Mouse (Mus musculus) spleen, embryonic (tissue): ENCODE measurements around the gene Cldn18.

Experiments used
- CTCF ChIA-PET: fragments of 350-600 bp; sonication (Branson Sonifier 250); formaldehyde crosslinking; loops from one replicate; lab custom pipeline; 2022; lab: Charles Lee

Gene Cldn18

DNA sequence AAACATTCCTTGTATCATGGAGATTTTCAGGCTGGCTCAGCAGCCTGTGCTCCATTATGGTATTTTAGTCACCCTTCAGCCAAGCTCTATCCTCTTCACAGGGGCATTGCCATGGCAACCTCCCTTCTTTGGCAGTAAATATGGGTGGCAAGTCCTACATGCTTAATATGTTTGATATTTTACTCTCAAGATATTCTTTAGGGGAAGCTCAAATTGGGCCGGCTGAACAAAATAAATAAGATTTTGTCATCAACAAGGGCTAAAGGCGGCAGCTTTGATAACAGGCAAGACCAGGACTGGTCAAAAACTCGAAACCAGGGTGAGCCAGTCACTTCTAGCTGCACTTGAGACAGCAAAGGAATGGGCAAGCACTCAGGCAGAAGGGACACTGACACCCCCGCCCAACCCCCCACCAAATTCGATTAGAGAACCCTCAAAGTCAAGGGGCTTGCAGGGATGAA is 32.0 kb downstream of the Cldn18 start:
- CTCF ChIA-PET = no interaction called here

DNA sequence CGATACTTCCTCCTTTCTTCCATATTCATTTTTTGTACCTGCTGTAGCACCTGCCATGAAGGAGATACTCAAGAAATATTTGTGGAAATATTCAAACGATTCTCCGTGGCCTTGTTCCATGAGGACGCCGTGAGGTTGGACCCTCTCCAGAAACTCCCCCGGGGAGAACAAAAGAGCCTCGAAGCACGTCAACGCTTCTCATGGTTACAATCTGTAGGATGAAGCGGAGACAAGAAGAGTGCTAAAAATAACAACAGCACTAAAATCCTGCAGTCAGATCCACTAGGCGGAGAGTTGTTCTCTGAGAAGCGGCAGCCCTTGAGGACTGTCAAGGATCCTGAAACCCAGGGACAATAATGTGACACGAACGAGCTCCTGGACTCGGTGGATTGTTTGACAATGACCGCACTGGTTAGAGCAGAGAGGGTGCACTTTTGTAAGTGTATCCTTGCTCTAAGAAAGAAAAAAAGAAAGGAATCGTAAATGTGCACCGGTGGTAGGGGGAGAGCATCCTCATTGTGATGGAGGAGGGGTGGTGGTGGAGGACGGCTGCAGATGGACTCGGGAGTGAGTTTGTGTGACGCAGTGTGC is 35.0 kb downstream of the Cldn18 start:
- CTCF ChIA-PET = no interaction called here

DNA sequence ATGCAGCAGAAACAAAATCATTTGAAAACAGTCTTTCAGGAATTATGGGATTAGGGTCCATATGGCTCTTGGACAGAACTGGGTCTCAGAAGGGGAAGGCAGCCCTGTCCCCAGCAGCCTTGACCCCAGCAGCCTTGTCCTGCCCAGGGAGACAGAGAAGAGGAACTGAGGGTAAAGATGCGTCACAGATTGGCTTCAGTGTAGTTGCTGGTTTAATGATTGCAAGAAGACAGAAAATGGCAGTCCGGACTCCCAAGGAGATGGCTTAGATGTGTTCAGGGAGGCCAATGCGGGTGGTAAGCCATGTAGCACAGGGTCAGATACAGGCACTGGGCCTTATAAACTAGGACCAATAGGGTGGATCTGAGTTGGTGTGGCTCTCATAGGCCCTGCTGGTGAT is 41.4 kb downstream of the Cldn18 start:
- CTCF ChIA-PET = no interaction called here

DNA sequence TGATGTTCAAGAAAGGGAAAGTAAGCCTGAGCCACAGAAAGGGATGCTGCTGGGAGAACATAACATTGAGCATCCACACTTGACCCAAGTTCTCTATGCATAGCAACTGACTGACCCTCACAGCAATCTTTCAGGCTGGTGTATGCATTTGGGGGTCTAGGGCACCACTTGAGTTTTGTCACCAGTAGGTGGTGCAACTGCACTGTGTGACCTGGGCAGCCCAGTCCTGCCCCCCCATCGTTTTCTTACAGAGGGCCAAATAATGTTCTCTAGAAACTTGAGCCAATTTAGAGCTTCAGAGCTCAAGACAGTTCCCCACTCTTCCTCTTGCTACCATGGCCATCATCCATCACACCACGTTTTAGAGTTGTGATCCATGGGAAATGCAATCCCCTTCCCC is 45.5 kb downstream of the Cldn18 start:
- CTCF ChIA-PET = no interaction called here

DNA sequence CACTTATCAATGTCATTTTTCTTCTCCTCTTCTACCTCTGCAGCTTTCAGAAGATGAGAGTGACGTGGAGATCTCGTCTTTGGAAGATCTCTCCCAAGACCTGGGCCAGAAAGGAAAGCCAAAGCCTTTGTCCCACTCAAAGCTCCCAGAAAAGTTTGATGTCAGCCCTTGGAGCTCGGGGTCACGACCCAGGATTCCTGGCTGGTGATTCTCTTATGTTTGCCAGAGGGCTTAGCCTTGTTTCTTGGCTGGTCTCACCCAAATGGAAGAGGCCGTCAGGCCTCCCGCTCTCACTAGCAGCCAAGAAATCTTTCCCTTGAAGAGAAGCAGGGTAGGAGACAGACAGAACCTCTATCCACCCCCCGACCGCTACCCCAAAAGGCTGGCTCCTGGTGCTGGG is 49.5 kb downstream of the Cldn18 start:
- CTCF ChIA-PET = no interaction called here

DNA sequence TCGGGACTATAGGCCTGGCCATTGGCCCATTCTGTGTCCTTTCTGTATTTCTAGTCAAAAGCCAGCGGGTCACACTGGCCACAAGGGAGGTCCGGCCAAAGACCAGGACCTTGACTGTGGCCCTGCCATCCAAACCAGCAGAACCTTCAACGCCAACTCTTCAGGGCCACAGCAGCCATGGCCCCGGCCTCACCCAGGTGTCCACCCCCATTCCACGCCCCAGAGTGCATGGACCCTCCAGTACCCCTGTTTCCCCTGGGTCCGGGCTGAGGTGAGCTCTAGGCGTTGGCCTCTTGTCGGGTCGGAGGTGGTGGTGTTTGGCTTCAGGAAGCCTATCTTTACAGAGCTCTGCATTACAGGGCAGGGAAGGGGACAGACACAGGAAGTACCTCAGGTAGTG is 54.2 kb downstream of the Cldn18 start:
- CTCF ChIA-PET = no interaction called here

DNA sequence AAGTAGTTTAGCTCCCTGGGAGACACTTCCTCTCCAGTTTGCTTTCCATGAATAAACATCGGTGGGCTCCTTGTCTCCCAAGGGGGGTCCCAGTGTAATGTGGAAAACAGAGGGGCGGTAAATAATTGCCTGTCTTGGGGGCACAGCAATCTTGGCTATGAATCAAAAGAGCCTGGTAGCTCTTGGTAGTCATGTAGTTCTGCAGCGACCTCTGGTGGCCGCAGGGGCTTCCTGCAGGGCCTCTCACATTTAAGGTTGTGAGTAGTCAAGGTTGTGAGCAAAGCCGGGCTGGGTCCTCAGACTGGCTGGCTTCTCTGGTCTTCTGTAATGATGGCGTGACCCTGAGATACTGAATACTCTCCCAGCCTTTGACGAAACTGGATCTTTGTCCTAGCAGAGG is 54.7 kb downstream of the Cldn18 start:
- CTCF ChIA-PET = no interaction called here

DNA sequence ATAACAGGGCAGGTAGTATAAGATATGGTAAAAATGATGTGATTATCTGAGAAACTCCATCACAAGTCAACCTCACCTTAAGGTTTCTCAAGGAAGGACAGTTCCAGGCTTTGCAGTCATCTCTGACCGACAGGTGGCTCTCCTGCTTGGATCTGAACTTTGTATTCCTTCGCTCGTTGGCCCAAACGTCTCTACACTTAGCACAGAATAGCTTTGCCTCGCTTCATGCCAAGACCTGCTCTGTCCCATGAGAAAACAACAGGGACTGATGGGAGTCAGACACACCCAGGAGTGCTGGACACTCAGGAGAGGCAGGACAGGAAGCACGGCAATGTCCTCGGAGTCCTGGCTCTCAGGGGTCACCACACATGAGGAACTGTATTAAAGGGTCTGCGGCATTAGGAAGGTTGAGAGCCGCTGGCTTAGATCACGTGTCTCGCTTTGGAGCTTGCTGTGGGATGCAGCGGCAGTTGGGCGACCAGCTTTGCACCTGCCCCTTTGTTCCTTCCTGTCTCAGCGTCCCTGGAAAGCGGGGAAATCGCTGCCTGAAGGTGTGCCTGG is 55.4 kb downstream of the Cldn18 start:
- CTCF ChIA-PET = no interaction called here

DNA sequence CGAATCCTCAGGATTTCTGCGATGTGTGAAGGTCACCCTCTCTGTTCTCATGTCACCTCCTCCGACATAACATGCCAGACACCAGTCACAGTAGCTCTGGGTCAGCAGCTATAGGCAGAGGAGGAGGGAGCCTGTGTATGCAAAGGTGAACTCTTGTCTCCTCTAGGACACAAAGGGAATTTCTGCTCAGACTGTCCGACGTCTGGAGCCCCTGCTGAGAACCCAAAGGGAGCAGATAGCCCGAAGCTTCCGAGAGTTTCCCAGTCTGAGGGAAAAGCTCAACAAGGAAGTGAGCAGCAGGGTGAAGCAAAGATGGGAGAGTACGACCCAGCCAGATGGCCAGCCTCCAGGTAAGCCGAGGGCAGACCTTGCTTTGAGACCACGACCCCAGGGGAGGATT is 56.3 kb downstream of the Cldn18 start:
- CTCF ChIA-PET = no interaction called here

DNA sequence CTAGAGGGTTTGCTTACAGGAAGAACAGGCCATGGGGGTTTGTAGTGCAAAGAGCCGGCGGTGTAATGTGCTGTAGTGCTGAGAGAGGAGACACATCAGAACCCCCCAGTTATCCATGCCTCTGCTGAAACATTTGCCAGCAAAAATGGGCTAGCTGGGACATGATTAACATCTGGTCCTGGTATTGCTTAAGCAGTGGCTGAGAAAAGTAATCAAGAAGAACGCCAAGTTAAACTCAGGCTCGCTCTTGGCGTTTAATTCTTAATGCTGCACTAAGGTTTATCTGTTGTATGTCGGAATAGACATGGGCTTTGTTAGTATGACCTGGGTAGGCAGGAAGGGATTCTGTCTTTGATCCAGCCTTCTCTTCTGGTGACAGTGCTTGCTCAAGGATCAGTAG is 71.0 kb downstream of the Cldn18 start:
- CTCF ChIA-PET = no interaction called here

DNA sequence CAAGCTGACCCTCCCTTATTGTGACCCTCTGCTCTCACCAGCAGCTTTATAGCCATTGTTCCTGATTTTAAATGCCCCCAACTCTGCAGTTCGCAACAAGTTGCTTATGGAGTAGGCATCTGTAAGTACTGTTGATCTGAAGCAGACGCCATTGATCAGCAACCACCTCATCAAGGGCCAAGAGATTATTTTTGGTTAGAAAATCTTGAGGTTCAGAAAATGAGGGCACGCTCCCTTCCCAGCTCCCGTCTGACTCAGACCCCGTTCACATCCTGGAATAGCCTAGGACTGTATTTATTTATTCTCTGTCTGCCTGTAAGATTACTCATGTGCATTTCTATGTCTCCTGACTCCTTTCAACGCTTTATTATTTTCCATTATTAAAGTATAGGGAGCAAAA is 71.7 kb downstream of the Cldn18 start:
- CTCF ChIA-PET = no interaction called here

DNA sequence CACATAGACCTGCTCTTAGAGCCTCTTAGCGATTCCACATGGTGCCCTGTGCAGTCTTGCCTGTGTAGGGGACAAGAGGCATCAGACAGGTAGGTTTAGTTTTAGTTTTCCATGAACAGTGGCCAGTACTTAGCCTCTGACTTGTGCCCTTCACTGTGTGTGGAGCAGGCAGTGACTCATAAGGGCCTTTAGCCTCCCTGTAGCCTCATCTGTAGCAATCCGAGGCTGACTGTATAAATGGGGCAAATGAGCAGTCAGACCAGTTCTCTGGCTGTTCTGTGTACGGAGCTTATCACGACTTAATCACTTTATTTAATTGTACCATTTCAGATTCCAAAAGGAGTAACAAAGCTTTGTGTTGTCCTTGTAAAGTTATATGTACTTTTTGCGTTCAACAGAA is 77.1 kb downstream of the Cldn18 start:
- CTCF ChIA-PET = no interaction called here
